Mouse (Mus musculus) monocyte, adult 5-6 weeks (primary cell): Measurements from ENCODE around the gene Sh3rf1. TPM values are rescaled to one million over a fixed set of nuclear protein-coding genes. Genes with fewer than 3 reads are reported as not detected.

ENCODE experiments used
- ATAC-seq: fragments of 153-309, 156-312 bp; replicated peaks from 2 replicates; pipeline ENCODE4 v1.8.0; 2017; ENCODE audit warnings: mild to moderate bottlenecking; ENCODE audit not compliant: low TSS enrichment, insufficient number of reproducible peaks, severe bottlenecking, poor library complexity, low FRiP score
- total RNA-seq: library from RNA; stranded (forward); fragments of 200-1000, 200-491, 200-594 nt; gene quantifications from 3 replicates; pipeline ENCODE4 v1.2.3, GENCODE M21; 2017

The Sh3rf1 gene
- 0.57 to 2.6 TPM (median 2.1 TPM) in 3 replicates for total RNA-seq

GRCm38 (mm10) chr8:61223729-61224379 is at the start of gene Sh3rf1:
TSS of gene Sh3rf1 (plus strand) at chr8:61223872.
- ATAC-seq: 0 out of 2 replicates have a peak, but pooled peaks have one; percentile 47

GRCm38 (mm10) chr8:61173921-61174492 is 49.7 kb upstream of the Sh3rf1 start:
- no peak for ATAC-seq

GRCm38 (mm10) chr8:61175876-61176275 is 47.8 kb upstream of the Sh3rf1 start:
- ATAC-seq: no peak

- ATAC-seq: no peak
Observed at GRCm38 (mm10) chr8:61177680-61178593, 45.7 kb upstream of the Sh3rf1 start.

GRCm38 (mm10) chr8:61178594-61179140 is 45.0 kb upstream of the Sh3rf1 start:
- no peak for ATAC-seq

GRCm38 (mm10) chr8:61181592-61181991 is 42.1 kb upstream of the Sh3rf1 start:
- ATAC-seq: no peak

- no peak for ATAC-seq
Observed at GRCm38 (mm10) chr8:61182020-61182419, 41.7 kb upstream of the Sh3rf1 start.

- no peak for ATAC-seq
Observed at GRCm38 (mm10) chr8:61185274-61186198, 38.1 kb upstream of the Sh3rf1 start.

- no peak for ATAC-seq
Observed at GRCm38 (mm10) chr8:61194306-61194925, 29.3 kb upstream of the Sh3rf1 start.

GRCm38 (mm10) chr8:61200254-61200887 is 23.3 kb upstream of the Sh3rf1 start:
- ATAC-seq: no peak

GRCm38 (mm10) chr8:61203035-61203826 is 20.4 kb upstream of the Sh3rf1 start:
- no peak for ATAC-seq

- ATAC-seq: no peak
Observed at GRCm38 (mm10) chr8:61206876-61207275, 16.8 kb upstream of the Sh3rf1 start.

- ATAC-seq: no peak
Observed at GRCm38 (mm10) chr8:61207636-61208035, 16.0 kb upstream of the Sh3rf1 start.

GRCm38 (mm10) chr8:61208719-61209118 is 15.0 kb upstream of the Sh3rf1 start:
- no peak for ATAC-seq

- no peak for ATAC-seq
Observed at GRCm38 (mm10) chr8:61210836-61211235, 12.8 kb upstream of the Sh3rf1 start.

GRCm38 (mm10) chr8:61215081-61215819 is 8.4 kb upstream of the Sh3rf1 start:
- ATAC-seq: no peak
